Mouse (Mus musculus) stomach, embryonic 14.5 days (tissue): ENCODE measurements around the gene Clec2l. TPM values are rescaled to one million over a fixed set of nuclear protein-coding genes. Genes with fewer than 3 reads are reported as not detected.

Source experiments
- ATAC-seq: fragments of 200-750 bp; cut with Nextera tagmentation; 2 replicates; pipeline ENCODE4 v1.8.0; 2017; ENCODE audit warnings: low read depth, moderate TSS enrichment; ENCODE audit not compliant: insufficient number of reproducible peaks, insufficient read depth, low FRiP score
- H3K27ac ChIP-seq: fragments of 300-500 bp; sonication (generic); 2 replicates; pipeline ENCODE4 v1.5.1; 2014; ENCODE audit warnings: mild to moderate bottlenecking, low read length, moderate library complexity, mixed read lengths
- H3K27me3 ChIP-seq: fragments of 300-500 bp; sonication (generic); 2 replicates; pipeline ENCODE4 v1.6.1; 2014; ENCODE audit warnings: low read length, control low read depth, mixed read lengths; ENCODE audit not compliant: control insufficient read depth, insufficient read depth
- H3K36me3 ChIP-seq: fragments of 300-500 bp; sonication (generic); 2 replicates; pipeline ENCODE4 v1.6.1; 2014; ENCODE audit warnings: mild to moderate bottlenecking, control low read depth, low read length, moderate library complexity, mixed read lengths; ENCODE audit not compliant: control insufficient read depth, insufficient read depth
- H3K4me1 ChIP-seq: fragments of 300-500 bp; sonication (generic); 2 replicates; pipeline ENCODE4 v1.6.1; 2014; ENCODE audit warnings: low read length, control low read depth, mixed read lengths; ENCODE audit not compliant: control insufficient read depth, insufficient read depth
- H3K4me2 ChIP-seq: fragments of 300-500 bp; sonication (generic); replicated peaks from 2 replicates; pipeline ENCODE4 v1.6.1; 2014; ENCODE audit warnings: low read depth, low read length, control low read depth
- H3K4me3 ChIP-seq: fragments of 300-500 bp; sonication (generic); 2 replicates; pipeline ENCODE4 v1.5.1; 2014; ENCODE audit warnings: low read depth, low read length, control low read depth
- H3K9ac ChIP-seq: fragments of 300-500 bp; sonication (generic); replicated peaks from 2 replicates; pipeline ENCODE4 v1.6.1; 2014; ENCODE audit warnings: low read depth, mild to moderate bottlenecking, control low read depth, low read length, moderate library complexity, mixed read lengths
- H3K9me3 ChIP-seq: fragments of 300-500 bp; sonication (generic); 2 replicates; pipeline ENCODE4 v1.6.1; 2016; ENCODE audit warnings: low read depth, low read length, control low read depth; ENCODE audit not compliant: control insufficient read depth
- WGBS: fragments of 180-500 bp; shearing (Covaris S2); extraction: QIAGEN DNeasy Blood & Tissue Kit; methylation state at CpG from one replicate; pipeline ENCODE4 v1.1.7; 2014; 5-methylcytosine and 5-hydroxymethylcytosine counted together
- polyA plus RNA-seq: library from polyadenylated mRNA; unstranded; fragments of >200 nt; fragmentation: Nextera tagmentation; extraction: Ambion mirVana; gene quantifications from 2 replicates; pipeline ENCODE4 v1.2.1, GENCODE M21; 2014

The Clec2l gene
- polyA plus RNA-seq, 1 experiment from 2014 or later: 1.9 TPM

DNA sequence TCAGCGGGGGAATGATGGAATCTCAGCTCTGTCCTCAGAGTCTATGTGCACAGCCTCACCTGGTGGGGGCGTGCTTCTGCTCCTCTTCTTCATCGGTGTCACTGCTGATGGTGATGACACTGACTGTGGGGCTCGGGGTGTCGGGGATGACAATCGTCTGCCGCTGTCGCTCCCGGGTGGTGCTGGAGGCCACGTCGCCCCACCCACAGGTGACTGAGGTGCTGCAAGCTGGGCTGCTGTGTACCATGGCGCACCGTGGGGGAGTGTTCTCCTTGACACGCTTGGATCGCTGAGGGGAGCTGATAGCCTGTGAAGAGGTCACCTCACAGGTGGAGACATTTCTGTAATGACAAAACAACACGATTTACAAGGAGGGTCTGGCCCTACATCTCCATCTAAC is 53.0 kb downstream of the Clec2l start:
- Histone ChIP-seq H3K27me3 (no peaks in the 10 kb centered on the region), H3K27ac (no peak overlapping the region), H3K9me3 (no peaks in the 10 kb centered on the region), H3K4me1 (no peaks in the 10 kb centered on the region), H3K36me3 (peaks cover 82% of the 10 kb centered on the region), H3K9ac (no peak overlapping the region), H3K4me2 (no peak overlapping the region), H3K4me3 (no peak overlapping the region)
- WGBS: 89% methylated on average over 16 of the region's 16 CpGs
- ATAC-seq: no peak

DNA sequence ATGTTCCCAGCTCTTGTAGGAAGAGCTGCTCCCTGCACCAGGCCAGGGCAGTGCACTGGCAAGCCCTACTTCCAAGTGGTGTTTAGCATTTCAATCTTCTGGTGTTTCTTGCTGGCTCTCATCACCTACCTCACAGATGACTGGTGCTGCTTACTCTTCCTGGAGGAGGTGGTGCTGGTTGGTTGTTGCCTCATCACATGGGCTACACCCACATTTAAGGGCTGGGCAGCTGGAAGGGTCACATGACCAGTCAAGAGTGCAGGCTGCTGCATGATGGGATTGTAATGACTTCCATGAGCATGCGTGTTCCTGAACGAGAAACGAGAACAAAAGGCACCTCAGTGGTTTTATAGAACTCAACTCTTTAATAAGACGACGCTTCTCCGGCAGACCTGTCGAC is 55.8 kb downstream of the Clec2l start:
- 95% methylated on average over 7 of the region's 7 CpGs for WGBS
- Histone ChIP-seq H3K9me3 (no peaks in the 10 kb centered on the region), H3K27ac (no peak overlapping the region), H3K36me3 (peaks cover 75% of the 10 kb centered on the region), H3K4me2 (no peak overlapping the region), H3K9ac (no peak overlapping the region), H3K27me3 (no peaks in the 10 kb centered on the region), H3K4me1 (no peaks in the 10 kb centered on the region), H3K4me3 (no peak overlapping the region)
- ATAC-seq: no peak

DNA sequence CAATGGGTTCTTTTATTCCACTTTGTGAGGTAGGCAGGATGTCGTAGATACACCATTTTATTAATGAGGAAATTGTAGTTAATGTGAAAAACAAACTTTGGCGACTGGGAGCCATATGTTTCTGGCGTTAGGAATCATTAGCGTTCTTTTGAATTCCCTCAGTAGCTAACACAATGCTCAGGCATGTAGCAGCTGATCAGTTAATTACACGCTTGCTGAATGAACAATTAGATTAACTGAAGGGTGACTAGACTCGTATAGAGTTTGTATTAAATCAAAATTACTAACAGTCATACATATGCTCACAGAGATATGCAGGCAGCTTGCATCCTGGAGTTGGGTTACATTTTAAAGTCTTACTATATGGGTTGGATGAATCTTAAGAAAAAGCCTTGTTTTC is 56.4 kb downstream of the Clec2l start:
- peaks cover 69% of the 10 kb centered on the region for H3K36me3 ChIP-seq

DNA sequence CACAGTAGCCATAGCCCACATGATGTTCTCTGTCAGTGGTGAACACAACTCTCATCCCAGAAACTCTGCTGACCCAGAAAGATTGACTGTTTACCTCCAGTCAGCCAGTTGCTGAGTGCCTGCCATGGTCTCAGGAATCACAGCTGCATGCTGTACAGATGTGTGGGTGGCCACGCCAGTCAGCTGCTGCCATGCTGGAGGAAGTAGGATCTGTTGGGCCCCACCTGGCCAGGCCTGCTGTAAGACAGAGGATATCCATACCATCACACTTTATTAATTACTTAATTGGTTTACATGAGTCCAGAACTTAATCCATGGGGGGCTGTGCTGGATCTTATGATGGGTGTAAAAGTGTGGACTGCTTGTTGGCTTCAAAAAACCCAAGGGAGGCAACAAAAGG is 58.5 kb downstream of the Clec2l start:
- WGBS: 59% methylated on average over 1 of the region's 1 CpGs
- Histone ChIP-seq H3K9ac (no peak overlapping the region), H3K27me3 (no peaks in the 10 kb centered on the region), H3K4me3 (no peak overlapping the region), H3K36me3 (peaks cover 48% of the 10 kb centered on the region), H3K4me1 (no peaks in the 10 kb centered on the region), H3K4me2 (no peak overlapping the region), H3K9me3 (no peaks in the 10 kb centered on the region), H3K27ac (no peak overlapping the region)
- no peak for ATAC-seq

More for the DNA sequence above, 56.4 kb downstream of the Clec2l start:
- Histone ChIP-seq H3K27ac (no peak overlapping the region), H3K9ac (no peak overlapping the region), H3K4me3 (no peak overlapping the region), H3K4me1 (no peaks in the 10 kb centered on the region), H3K4me2 (no peak overlapping the region), H3K9me3 (no peaks in the 10 kb centered on the region), H3K27me3 (no peaks in the 10 kb centered on the region)
- no peak for ATAC-seq
- 87% methylated on average over 6 of the region's 6 CpGs for WGBS

DNA sequence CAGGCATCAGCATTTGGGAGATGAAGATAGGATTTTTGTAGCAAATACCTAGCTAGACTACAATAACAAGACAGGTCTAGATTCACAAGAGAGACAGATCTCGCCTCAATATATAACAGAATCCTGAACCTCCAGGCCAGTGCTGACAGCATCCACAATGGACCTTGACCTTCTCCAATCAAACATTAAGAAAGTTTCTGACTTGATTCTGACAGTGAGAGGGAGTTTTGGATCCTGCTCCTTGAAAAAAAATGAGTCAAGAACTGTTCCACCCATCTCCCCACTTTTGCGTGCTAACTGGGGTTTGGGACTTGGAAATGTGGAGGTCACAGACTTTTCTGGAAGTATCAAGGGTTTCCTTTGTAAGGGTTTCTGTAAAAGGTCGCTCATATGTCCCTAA is 62.6 kb downstream of the Clec2l start:
- Histone ChIP-seq H3K4me1 (no peaks in the 10 kb centered on the region), H3K4me3 (no peak overlapping the region), H3K27ac (no peak overlapping the region), H3K27me3 (no peaks in the 10 kb centered on the region), H3K36me3 (peaks cover 27% of the 10 kb centered on the region), H3K4me2 (no peak overlapping the region), H3K9ac (no peak overlapping the region), H3K9me3 (no peaks in the 10 kb centered on the region)
- 91% methylated on average over 3 of the region's 3 CpGs for WGBS
- no peak for ATAC-seq

Other genes starting within 250 kb of the Clec2l start
- gene Ubn2, start 229.1 kb upstream of the Clec2l start, polyA plus RNA-seq: 22.9 and 23.6 TPM in 2 replicates
- gene Fmc1, start 129.6 kb upstream of the Clec2l start, polyA plus RNA-seq: 137 and 148 TPM in 2 replicates
- gene Luc7l2, start 111.7 kb upstream of the Clec2l start, polyA plus RNA-seq: 74.3 and 74.9 TPM in 2 replicates
- 0.30 and 0.57 TPM in 2 replicates for gene Klrg2, start 25.8 kb upstream of the Clec2l start, polyA plus RNA-seq
- 2.1 and 3.3 TPM in 2 replicates for gene Tbxas1, start 212.3 kb downstream of the Clec2l start, polyA plus RNA-seq
- 31.8 and 34.3 TPM in 2 replicates for gene Hipk2, start 213.1 kb downstream of the Clec2l start, polyA plus RNA-seq